Mouse (Mus musculus): ENCODE measurements at regions not wholly inside any gene's neighbourhood (a gene's known extent, or its start where the extent isn't known, plus 50 kb on each side); places are given as distances from the start of the nearest gene placed in this dataset.

GRCm38 (mm10) chr1:133549816-133550215 is 60.3 kb downstream of the Snrpe start:
- DNase-seq: no peak

GRCm38 (mm10) chr1:133548971-133549370 is 61.1 kb downstream of the Snrpe start:
- no peak for DNase-seq

- DNase-seq: no peak
Observed at GRCm38 (mm10) chr1:133547541-133547940, 62.5 kb downstream of the Snrpe start.

GRCm38 (mm10) chr1:133544996-133545395 is 65.1 kb downstream of the Snrpe start:
- no peak for DNase-seq

GRCm38 (mm10) chr1:133543751-133544150 is 66.3 kb downstream of the Snrpe start:
- no peak for DNase-seq

GRCm38 (mm10) chr1:133541996-133542775 is 67.9 kb downstream of the Snrpe start:
- no peak for DNase-seq

- no peak for DNase-seq
Observed at GRCm38 (mm10) chr1:133530698-133531097, 79.4 kb downstream of the Snrpe start.

GRCm38 (mm10) chr1:133529817-133530216 is 80.3 kb downstream of the Snrpe start:
- no peak for DNase-seq

- no peak for DNase-seq
Observed at GRCm38 (mm10) chr1:133527651-133528385, 82.3 kb downstream of the Snrpe start.

- DNase-seq: no peak
Observed at GRCm38 (mm10) chr1:133522825-133523224, 87.3 kb downstream of the Snrpe start.

GRCm38 (mm10) chr1:133520652-133521051 is 89.4 kb downstream of the Snrpe start:
- DNase-seq: no peak

- no peak for DNase-seq
Observed at GRCm38 (mm10) chr1:133517020-133517419, 92.8 kb upstream of the Sox13 start.

GRCm38 (mm10) chr1:133504116-133504515 is 79.9 kb upstream of the Sox13 start:
- no peak for DNase-seq

- DNase-seq: peak; percentile 16
Observed at GRCm38 (mm10) chr1:133503336-133503735, 79.2 kb upstream of the Sox13 start.

- DNase-seq: no peak
Observed at GRCm38 (mm10) chr1:133501016-133501415, 76.8 kb upstream of the Sox13 start.

GRCm38 (mm10) chr1:133492986-133493741 is 69.0 kb upstream of the Sox13 start:
- DNase-seq: peak; percentile 65

GRCm38 (mm10) chr1:133492291-133492985 is 68.3 kb upstream of the Sox13 start:
- DNase-seq: no peak

- DNase-seq: no peak
Observed at GRCm38 (mm10) chr1:133491857-133492290, 67.7 kb upstream of the Sox13 start.

- no peak for DNase-seq
Observed at GRCm38 (mm10) chr1:133487171-133487901, 63.2 kb upstream of the Sox13 start.

- DNase-seq: peak; percentile 25
Observed at GRCm38 (mm10) chr1:133486370-133486769, 62.2 kb upstream of the Sox13 start.

GRCm38 (mm10) chr1:133482891-133483290 is 58.7 kb upstream of the Sox13 start:
- peak; percentile 65 for DNase-seq

- DNase-seq: no peak
Observed at GRCm38 (mm10) chr1:133474546-133474945, 50.4 kb upstream of the Sox13 start.
